Mouse (Mus musculus): ENCODE measurements around the gene Atp9a. TPM values are rescaled to one million over a fixed set of nuclear protein-coding genes. Genes with fewer than 3 reads are reported as not detected.

The Atp9a gene
- polyA plus RNA-seq, 1 experiment from 2014 or later = 21.2 TPM

DNA sequence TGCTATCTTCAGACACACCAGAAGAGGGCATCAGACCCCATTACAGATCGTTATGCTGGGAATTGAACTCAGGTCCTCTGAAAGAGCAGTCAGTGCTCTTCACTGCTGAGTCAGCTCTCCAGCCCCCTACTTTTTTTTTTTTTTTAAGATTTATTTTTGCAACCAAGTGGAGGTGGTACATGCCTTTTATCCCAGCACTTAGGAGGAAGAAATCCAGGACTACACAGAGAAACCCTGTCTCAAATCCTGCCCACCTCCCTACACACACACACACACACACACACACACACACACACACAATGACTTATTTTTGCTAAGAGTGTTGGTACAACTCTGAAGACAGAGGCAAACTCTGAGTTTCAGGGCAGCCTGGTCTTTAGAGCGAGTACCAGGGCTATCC, 59.5 kb downstream of the Atp9a start:
- peaks cover 6% of the 10 kb centered on the region; the same call in 1 of the 2 replicates for H3K9me3 ChIP-seq
- H3K4me2 ChIP-seq = no peak overlapping the region
- peaks cover 48% of the 10 kb centered on the region for H3K36me3 ChIP-seq
- no peak for ATAC-seq (ENCODE audit: insufficient number of reproducible peaks, insufficient read depth, low FRiP score, low TSS enrichment, low read depth)
- no peaks in the 10 kb centered on the region for H3K27me3 ChIP-seq
- no peak overlapping the region for H3K9ac ChIP-seq (replicated peaks)
- H3K4me3 ChIP-seq (replicated peaks) = no peak overlapping the region
- H3K4me1 ChIP-seq (replicated peaks) = peaks cover 12% of the 10 kb centered on the region
- H3K27ac ChIP-seq = no peak overlapping the region
- WGBS = 78% methylated on average over 2 of the region's 2 CpGs

GRCm38 (mm10) chr2:168681531-168681930, 60.7 kb downstream of the Atp9a start:
- H3K9me3 ChIP-seq = peaks cover 6% of the 10 kb centered on the region; the same call in 1 of the 2 replicates
- H3K27ac ChIP-seq = no peak overlapping the region
- no peak overlapping the region for H3K4me3 ChIP-seq (replicated peaks)
- peaks cover 44% of the 10 kb centered on the region for H3K36me3 ChIP-seq
- H3K27me3 ChIP-seq = no peaks in the 10 kb centered on the region
- 90% methylated on average over 9 of the region's 9 CpGs for WGBS
- H3K4me1 ChIP-seq (replicated peaks) = peaks cover 19% of the 10 kb centered on the region
- no peak for ATAC-seq (ENCODE audit: insufficient number of reproducible peaks, insufficient read depth, low FRiP score, low TSS enrichment, low read depth)
- no peak overlapping the region for H3K9ac ChIP-seq (replicated peaks)
- H3K4me2 ChIP-seq = no peak overlapping the region

DNA sequence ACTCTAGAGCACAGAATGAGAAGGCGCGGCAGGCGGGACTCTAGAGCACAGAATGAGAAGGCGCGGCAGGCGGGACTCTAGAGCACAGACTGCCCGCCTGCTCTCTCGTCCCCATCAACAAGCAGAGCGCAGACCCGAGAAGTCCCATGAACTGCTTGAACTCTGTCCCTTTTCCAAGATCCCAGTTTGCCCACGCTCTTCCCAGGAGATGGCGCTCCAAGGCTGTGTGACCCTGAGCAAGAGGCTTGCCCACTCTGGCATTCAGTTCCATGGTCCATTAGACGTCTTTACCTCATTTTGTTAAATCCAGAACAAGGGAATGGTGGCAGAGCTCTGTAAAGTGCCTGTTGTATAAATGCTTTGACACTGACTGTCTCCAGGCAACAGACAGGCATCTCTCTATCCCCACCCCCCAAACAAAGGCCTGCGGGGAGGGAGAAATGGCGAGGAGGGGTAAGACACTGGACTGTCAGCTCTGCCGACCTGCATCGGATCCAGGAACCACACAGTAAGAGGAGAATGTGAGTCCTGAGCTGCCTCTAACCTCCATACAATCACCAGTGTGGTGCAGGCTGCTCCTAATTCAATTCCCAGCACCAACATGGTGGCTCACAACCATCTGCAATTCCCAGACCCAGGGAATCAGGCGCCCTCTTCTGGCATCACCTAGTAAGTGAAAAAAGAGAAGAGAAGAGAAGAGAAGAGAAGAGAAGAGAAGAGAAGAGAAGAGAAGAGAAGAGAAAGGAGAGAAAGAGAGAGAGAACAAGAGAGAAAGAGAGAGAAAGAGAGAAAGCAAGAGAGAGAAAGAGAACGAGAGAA, 62.6 kb downstream of the Atp9a start:
- peaks cover 19% of the 10 kb centered on the region for H3K4me1 ChIP-seq (replicated peaks)
- WGBS = 64% methylated on average over 19 of the region's 19 CpGs
- peaks cover 51% of the 10 kb centered on the region for H3K36me3 ChIP-seq
- no peaks in the 10 kb centered on the region for H3K27me3 ChIP-seq
- H3K4me3 ChIP-seq (replicated peaks) = no peak overlapping the region
- no peak overlapping the region for H3K9ac ChIP-seq (replicated peaks)
- no peak overlapping the region for H3K27ac ChIP-seq
- no peak overlapping the region for H3K4me2 ChIP-seq
- no peak for ATAC-seq (ENCODE audit: insufficient number of reproducible peaks, insufficient read depth, low FRiP score, low TSS enrichment, low read depth)
- peaks cover 6% of the 10 kb centered on the region; the same call in 1 of the 2 replicates for H3K9me3 ChIP-seq

DNA sequence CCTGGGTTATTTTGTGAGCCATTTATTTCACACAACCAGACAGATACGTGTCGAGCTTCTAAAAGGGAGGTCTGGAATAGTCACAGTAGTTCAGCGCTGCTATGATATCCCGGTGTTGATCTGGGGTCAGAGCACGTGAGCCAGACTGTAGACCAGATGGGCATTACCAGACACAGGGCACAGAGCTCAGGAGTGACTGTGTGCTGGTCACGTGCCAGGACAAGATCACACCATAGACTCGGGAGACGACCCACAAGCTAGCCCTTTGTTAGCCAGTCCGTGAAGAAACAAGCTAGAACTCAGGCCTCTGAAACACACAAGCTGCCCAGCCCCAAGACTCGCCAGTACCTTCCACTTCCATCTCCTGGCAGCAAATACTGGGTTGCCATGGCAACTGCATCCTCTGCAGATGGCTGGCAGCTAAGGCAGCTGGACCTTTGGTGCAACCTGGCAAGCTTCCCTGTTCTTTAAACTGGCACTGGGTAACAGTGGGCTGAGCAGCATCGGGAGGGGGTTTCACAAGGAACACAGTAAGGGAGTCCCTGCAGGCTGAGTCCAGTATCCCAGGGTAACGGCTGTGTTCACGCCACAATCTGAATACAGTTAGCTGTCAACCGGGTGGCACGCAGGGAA, 63.4 kb downstream of the Atp9a start:
- peaks cover 13% of the 10 kb centered on the region for H3K4me1 ChIP-seq (replicated peaks)
- peaks cover 57% of the 10 kb centered on the region for H3K36me3 ChIP-seq
- no peak overlapping the region for H3K4me3 ChIP-seq (replicated peaks)
- no peak overlapping the region for H3K27ac ChIP-seq
- no peak for ATAC-seq (ENCODE audit: insufficient number of reproducible peaks, insufficient read depth, low FRiP score, low TSS enrichment, low read depth)
- no peak overlapping the region for H3K9ac ChIP-seq (replicated peaks)
- peaks cover 6% of the 10 kb centered on the region; the same call in 1 of the 2 replicates for H3K9me3 ChIP-seq
- WGBS = 82% methylated on average over 15 of the region's 15 CpGs
- no peaks in the 10 kb centered on the region for H3K27me3 ChIP-seq
- H3K4me2 ChIP-seq = no peak overlapping the region

DNA sequence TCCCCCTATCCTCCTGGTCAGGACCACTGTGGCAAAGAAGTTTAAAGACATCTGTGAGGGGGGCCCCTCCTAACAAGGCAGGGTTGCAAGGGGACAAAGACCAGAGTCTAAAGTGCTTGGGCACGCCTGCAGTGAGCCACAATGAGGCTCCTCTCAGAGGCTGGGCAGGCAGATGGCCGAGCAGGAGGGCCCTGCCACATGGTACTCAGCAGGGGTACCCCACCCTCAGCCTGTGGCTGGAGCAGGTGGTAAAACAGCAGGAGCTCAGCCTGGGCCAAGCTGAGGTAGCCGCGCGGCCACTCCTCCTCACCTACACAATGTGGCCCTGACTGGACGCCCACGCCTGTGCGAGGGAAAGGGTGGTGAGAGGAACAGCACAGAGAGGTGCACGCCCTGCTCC, 64.6 kb downstream of the Atp9a start:
- peaks cover 69% of the 10 kb centered on the region for H3K36me3 ChIP-seq
- 0 out of 2 replicates have a peak, but pooled peaks have one; percentile 23 for ATAC-seq (ENCODE audit: insufficient number of reproducible peaks, insufficient read depth, low FRiP score, low TSS enrichment, low read depth)
- no peak overlapping the region; the same call in 1 of the 2 replicates for H3K27ac ChIP-seq
- no peak overlapping the region for H3K4me2 ChIP-seq
- no peak overlapping the region for H3K9ac ChIP-seq (replicated peaks)
- H3K4me3 ChIP-seq (replicated peaks) = no peak overlapping the region
- 59% methylated on average over 9 of the region's 9 CpGs for WGBS
- peaks cover 6% of the 10 kb centered on the region; the same call in 1 of the 2 replicates for H3K9me3 ChIP-seq
- H3K27me3 ChIP-seq = no peaks in the 10 kb centered on the region
- peaks cover 9% of the 10 kb centered on the region for H3K4me1 ChIP-seq (replicated peaks)

- Histone ChIP-seq H3K27me3 (no peaks in the 10 kb centered on the region), H3K9me3 (no peaks in the 10 kb centered on the region), H3K27ac (no peak overlapping the region), H3K4me2 (no peak overlapping the region), H3K36me3 (peaks cover 38% of the 10 kb centered on the region), H3K4me1 (replicated peaks) (peaks cover 9% of the 10 kb centered on the region), H3K4me3 (replicated peaks) (no peak overlapping the region), H3K9ac (replicated peaks) (no peak overlapping the region)
- WGBS = 82% methylated on average over 9 of the region's 9 CpGs
- no peak for ATAC-seq (ENCODE audit: insufficient number of reproducible peaks, insufficient read depth, low FRiP score, low TSS enrichment, low read depth)
These were observed 70.5 kb downstream of the Atp9a start for GRCm38 (mm10) chr2:168671724-168672123.

- 68% methylated on average over 14 of the region's 14 CpGs for WGBS
- H3K4me2 ChIP-seq = no peak overlapping the region
These were observed 72.0 kb downstream of the Atp9a start for GRCm38 (mm10) chr2:168670241-168670640.

GRCm38 (mm10) chr2:168669762-168670161, 72.4 kb downstream of the Atp9a start:
- ATAC-seq (ENCODE audit: insufficient number of reproducible peaks, insufficient read depth, low FRiP score, low TSS enrichment, low read depth) = no peak
- no peak overlapping the region for H3K9ac ChIP-seq (replicated peaks)
- H3K4me1 ChIP-seq (replicated peaks) = peaks cover 12% of the 10 kb centered on the region
- WGBS = 16% methylated on average over 13 of the region's 13 CpGs
- H3K9me3 ChIP-seq = no peaks in the 10 kb centered on the region
- H3K27ac ChIP-seq = no peak overlapping the region
- H3K36me3 ChIP-seq = peaks cover 29% of the 10 kb centered on the region
- H3K4me3 ChIP-seq (replicated peaks) = no peak overlapping the region
- H3K27me3 ChIP-seq = no peaks in the 10 kb centered on the region
- no peak overlapping the region for H3K4me2 ChIP-seq

More at GRCm38 (mm10) chr2:168670241-168670640, 72.0 kb downstream of the Atp9a start:
- peaks cover 33% of the 10 kb centered on the region for H3K36me3 ChIP-seq
- H3K9me3 ChIP-seq = no peaks in the 10 kb centered on the region
- H3K4me1 ChIP-seq (replicated peaks) = peaks cover 12% of the 10 kb centered on the region
- ATAC-seq (ENCODE audit: insufficient number of reproducible peaks, insufficient read depth, low FRiP score, low TSS enrichment, low read depth) = no peak
- H3K9ac ChIP-seq (replicated peaks) = no peak overlapping the region
- H3K4me3 ChIP-seq (replicated peaks) = no peak overlapping the region
- no peak overlapping the region for H3K27ac ChIP-seq
- H3K27me3 ChIP-seq = no peaks in the 10 kb centered on the region

GRCm38 (mm10) chr2:168667745-168668144, 74.5 kb downstream of the Atp9a start:
- H3K9ac ChIP-seq (replicated peaks) = no peak overlapping the region
- 83% methylated on average over 13 of the region's 13 CpGs for WGBS
- peaks cover 10% of the 10 kb centered on the region for H3K36me3 ChIP-seq
- no peak overlapping the region for H3K27ac ChIP-seq
- H3K27me3 ChIP-seq = no peaks in the 10 kb centered on the region
- H3K4me3 ChIP-seq (replicated peaks) = no peak overlapping the region
- no peak for ATAC-seq (ENCODE audit: insufficient number of reproducible peaks, insufficient read depth, low FRiP score, low TSS enrichment, low read depth)
- H3K4me1 ChIP-seq (replicated peaks) = peaks cover 12% of the 10 kb centered on the region
- no peaks in the 10 kb centered on the region for H3K9me3 ChIP-seq
- no peak overlapping the region for H3K4me2 ChIP-seq

GRCm38 (mm10) chr2:168665680-168666079, 76.5 kb downstream of the Atp9a start:
- no peak overlapping the region for H3K9ac ChIP-seq (replicated peaks)
- H3K27ac ChIP-seq = no peak overlapping the region
- H3K27me3 ChIP-seq = no peaks in the 10 kb centered on the region
- no peaks in the 10 kb centered on the region for H3K9me3 ChIP-seq
- H3K4me2 ChIP-seq = no peak overlapping the region
- H3K4me1 ChIP-seq (replicated peaks) = peaks cover 12% of the 10 kb centered on the region
- 85% methylated on average over 4 of the region's 4 CpGs for WGBS
- ATAC-seq (ENCODE audit: insufficient number of reproducible peaks, insufficient read depth, low FRiP score, low TSS enrichment, low read depth) = no peak
- H3K36me3 ChIP-seq = peaks cover 7% of the 10 kb centered on the region; the same call in 1 of the 2 replicates
- H3K4me3 ChIP-seq (replicated peaks) = no peak overlapping the region

GRCm38 (mm10) chr2:168663716-168664115, 78.5 kb downstream of the Atp9a start:
- 73% methylated on average over 5 of the region's 5 CpGs for WGBS
- H3K4me3 ChIP-seq (replicated peaks) = no peak overlapping the region
- no peak overlapping the region for H3K4me2 ChIP-seq
- no peak overlapping the region for H3K27ac ChIP-seq
- H3K27me3 ChIP-seq = no peaks in the 10 kb centered on the region
- H3K9ac ChIP-seq (replicated peaks) = no peak overlapping the region
- no peak for ATAC-seq (ENCODE audit: insufficient number of reproducible peaks, insufficient read depth, low FRiP score, low TSS enrichment, low read depth)
- H3K36me3 ChIP-seq = peaks cover 5% of the 10 kb centered on the region; the same call in 1 of the 2 replicates
- no peaks in the 10 kb centered on the region for H3K9me3 ChIP-seq
- H3K4me1 ChIP-seq (replicated peaks) = 0 out of 2 replicates have a peak, but pooled peaks cover 6% of the 10 kb centered on the region

All from limb, embryonic 12.5 days (tissue).